Mouse (Mus musculus): Measurements from ENCODE around the gene Tmem262. TPM values are rescaled to one million over a fixed set of nuclear protein-coding genes. Genes with fewer than 3 reads are reported as not detected.

The Tmem262 gene
- total RNA-seq (2023) = not detected in 2 replicates

GRCm38 (mm10) chr19:6079983-6080480 is at the start of gene Tmem262:
Tmem262 (plus strand) TSS chr19:6080033.

GRCm38 (mm10) chr19:6046294-6047153 is 33.3 kb upstream of the Tmem262 start, which contains the start of gene Syvn1:
Syvn1 (plus strand) TSS chr19:6046576.

GRCm38 (mm10) chr19:6057313-6058096 is 22.3 kb upstream of the Tmem262 start, which contains the start of the genes Mrpl49 and Fau:
Mrpl49 (minus strand) TSS chr19:6057785.
Fau (plus strand) TSS chr19:6057844.

GRCm38 (mm10) chr19:6061021-6061533 is 18.8 kb upstream of the Tmem262 start, which contains the start of gene Znhit2:
Znhit2 (plus strand) TSS chr19:6061192.

GRCm38 (mm10) chr19:6067724-6068415 is 12.0 kb upstream of the Tmem262 start, which contains the start of gene Tm7sf2:
Tm7sf2 (minus strand) TSS chr19:6068373.

GRCm38 (mm10) chr19:6076564-6077393 is 3.1 kb upstream of the Tmem262 start, which contains the start of gene Vps51:
Vps51 (minus strand) TSS chr19:6077231.

GRCm38 (mm10) chr19:6082156-6082555 is 2.3 kb downstream of the Tmem262 start, which contains the start of gene Gm28374:
Gm28374 (minus strand) TSS chr19:6082256.

GRCm38 (mm10) chr19:6084478-6085248 is 4.8 kb downstream of the Tmem262 start, which contains the start of the genes Zfpl1 and Cdca5:
Zfpl1 (minus strand) TSS chr19:6084956.
Cdca5 (plus strand) TSS chr19:6084983.

GRCm38 (mm10) chr19:6094119-6094518 is 14.3 kb downstream of the Tmem262 start, which contains the start of gene AC131692.1:
AC131692.1 (plus strand) TSS chr19:6094419.

GRCm38 (mm10) chr19:6105586-6105985 is 25.8 kb downstream of the Tmem262 start, which contains the start of gene Naaladl1:
Naaladl1 (plus strand) TSS chr19:6105782.

GRCm38 (mm10) chr19:6117986-6118676 is 38.3 kb downstream of the Tmem262 start, which contains the start of gene Sac3d1:
Sac3d1 (minus strand) TSS chr19:6118650.

GRCm38 (mm10) chr19:6127760-6128341 is 48.0 kb downstream of the Tmem262 start, which contains the start of gene Snx15:
Snx15 (minus strand) TSS chr19:6128304.

Other genes starting within 250 kb of the Tmem262 start
- gene Frmd8, start 204.8 kb upstream of the Tmem262 start, total RNA-seq (2023) = 53.4 and 72.9 TPM in 2 replicates
- 45.7 and 49.6 TPM in 2 replicates for gene Slc25a45, start 202.2 kb upstream of the Tmem262 start, total RNA-seq (2023)
- gene Tigd3, start 185.9 kb upstream of the Tmem262 start, total RNA-seq (2023) = 1.3 and 3.5 TPM in 2 replicates
- gene Dpf2, start 167.0 kb upstream of the Tmem262 start, total RNA-seq (2023) = 99.1 and 105 TPM in 2 replicates
- 8.3 and 10.1 TPM in 2 replicates for gene Cdc42ep2, start 155.2 kb upstream of the Tmem262 start, total RNA-seq (2023)
- 24.1 and 28.7 TPM in 2 replicates for gene Pola2, start 115.8 kb upstream of the Tmem262 start, total RNA-seq (2023)
- 2.7 and 3.2 TPM in 2 replicates for gene Slc22a20, start 93.9 kb upstream of the Tmem262 start, total RNA-seq (2023)
- 255 and 284 TPM in 2 replicates for gene Capn1, start 64.1 kb upstream of the Tmem262 start, total RNA-seq (2023)
- gene Syvn1, start 33.5 kb upstream of the Tmem262 start, total RNA-seq (2023) = 59.6 and 66.3 TPM in 2 replicates
- 12.9 and 14.9 TPM in 2 replicates for gene Mrpl49, start 22.2 kb upstream of the Tmem262 start, total RNA-seq (2023)
- gene Fau, start 22.2 kb upstream of the Tmem262 start, total RNA-seq (2023) = 1,270 and 1,374 TPM in 2 replicates
- 7.4 and 16.4 TPM in 2 replicates for gene Znhit2, start 18.8 kb upstream of the Tmem262 start, total RNA-seq (2023)
- gene Tm7sf2, start 11.7 kb upstream of the Tmem262 start, total RNA-seq (2023) = 5.3 and 7.3 TPM in 2 replicates
- gene Vps51, start 2.8 kb upstream of the Tmem262 start, total RNA-seq (2023) = 64.1 and 87.5 TPM in 2 replicates
- gene Gm28374, start 2.2 kb downstream of the Tmem262 start, total RNA-seq (2023) = not detected in 2 replicates
- 43.5 and 45.7 TPM in 2 replicates for gene Zfpl1, start 4.9 kb downstream of the Tmem262 start, total RNA-seq (2023)
- gene Cdca5, start 5.0 kb downstream of the Tmem262 start, total RNA-seq (2023) = 31.1 and 36.1 TPM in 2 replicates
- gene AC131692.1, start 14.4 kb downstream of the Tmem262 start, total RNA-seq (2023) = 1.8 and 2.3 TPM in 2 replicates
- 0.25 and 0.66 TPM in 2 replicates for gene Naaladl1, start 25.7 kb downstream of the Tmem262 start, total RNA-seq (2023)
- 3.4 and 3.6 TPM in 2 replicates for gene Sac3d1, start 38.6 kb downstream of the Tmem262 start, total RNA-seq (2023)
- 14.9 and 15.0 TPM in 2 replicates for gene Snx15, start 48.3 kb downstream of the Tmem262 start, total RNA-seq (2023)
- gene Batf2, start 61.0 kb downstream of the Tmem262 start, total RNA-seq (2023) = not detected in 2 replicates
- 7.5 and 9.2 TPM in 2 replicates for gene Arl2, start 61.5 kb downstream of the Tmem262 start, total RNA-seq (2023)
- gene Majin, start 104.4 kb downstream of the Tmem262 start, total RNA-seq (2023) = not detected in 2 replicates
- not detected in 2 replicates for gene Gpha2, start 146.3 kb downstream of the Tmem262 start, total RNA-seq (2023)
- 10.7 and 12.1 TPM in 2 replicates for gene Ppp2r5b, start 155.8 kb downstream of the Tmem262 start, total RNA-seq (2023)
- gene Atg2a, start 161.6 kb downstream of the Tmem262 start, total RNA-seq (2023) = 358 and 488 TPM in 2 replicates
- 324 and 384 TPM in 2 replicates for gene Ehd1, start 196.7 kb downstream of the Tmem262 start, total RNA-seq (2023)
- gene Cdc42bpg, start 226.4 kb downstream of the Tmem262 start, total RNA-seq (2023) = 13.6 and 16.9 TPM in 2 replicates